Mouse (Mus musculus) heart, embryonic 12.5 days (tissue): ENCODE results near the gene Zranb3. TPM values are rescaled to one million over a fixed set of nuclear protein-coding genes. Genes with fewer than 3 reads are reported as not detected.

Experiments
- ATAC-seq: fragments of 200-750 bp; cut with Nextera tagmentation; 2 replicates; pipeline ENCODE4 v1.8.0; 2017; ENCODE audit warnings: moderate TSS enrichment, moderate library complexity; ENCODE audit not compliant: insufficient number of reproducible peaks, low FRiP score
- H3K27ac ChIP-seq: fragments of 300-500 bp; sonication (generic); 2 replicates; pipeline ENCODE4 v1.5.1; 2016; ENCODE audit warnings: mild to moderate bottlenecking, moderate library complexity; ENCODE audit not compliant: poor library complexity, severe bottlenecking
- H3K27me3 ChIP-seq: fragments of 300-500 bp; sonication (generic); replicated peaks from 2 replicates; pipeline ENCODE4 v1.6.1; 2016; ENCODE audit warnings: mild to moderate bottlenecking, moderate library complexity
- H3K36me3 ChIP-seq: fragments of 300-500 bp; sonication (generic); 2 replicates; pipeline ENCODE4 v1.6.1; 2016; ENCODE audit warnings: mild to moderate bottlenecking, moderate library complexity
- H3K4me1 ChIP-seq: fragments of 300-500 bp; sonication (generic); replicated peaks from 2 replicates; pipeline ENCODE4 v1.6.1; 2016; ENCODE audit warnings: mild to moderate bottlenecking
- H3K4me2 ChIP-seq: fragments of 300-500 bp; sonication (generic); 2 replicates; pipeline ENCODE4 v1.6.1; 2016; ENCODE audit warnings: mild to moderate bottlenecking, moderate library complexity
- H3K4me3 ChIP-seq: fragments of 300-500 bp; sonication (generic); 2 replicates; pipeline ENCODE4 v1.5.1; 2016; ENCODE audit warnings: mild to moderate bottlenecking
- H3K9ac ChIP-seq: fragments of 300-500 bp; sonication (generic); 2 replicates; pipeline ENCODE4 v1.6.1; 2016; ENCODE audit warnings: mild to moderate bottlenecking, moderate library complexity
- H3K9me3 ChIP-seq: fragments of 300-500 bp; sonication (generic); replicated peaks from 2 replicates; pipeline ENCODE4 v1.6.1; 2016; ENCODE audit warnings: mild to moderate bottlenecking, moderate library complexity
- WGBS: fragments of 180-500 bp; shearing (Covaris S2); methylation state at CpG from one replicate; pipeline ENCODE4 v1.1.7; 2016; 5-methylcytosine and 5-hydroxymethylcytosine counted together
- polyA plus RNA-seq: library from polyadenylated mRNA; unstranded; fragments of >200 nt; fragmentation: Nextera tagmentation; extraction: Ambion mirVana; gene quantifications from 2 replicates; pipeline ENCODE4 v1.2.1, GENCODE M21; 2016

The Zranb3 gene
- polyA plus RNA-seq, 1 experiment from 2014 or later = 7.6 TPM

GRCm38 (mm10) chr1:127943516-127943915 lies 159.3 kb downstream of the Zranb3 start:
- no peak overlapping the region for H3K9ac ChIP-seq
- no peaks in the 10 kb centered on the region for H3K4me1 ChIP-seq
- no peak overlapping the region for H3K4me3 ChIP-seq
- H3K9me3 ChIP-seq = peaks cover 13% of the 10 kb centered on the region
- no peak overlapping the region for H3K27ac ChIP-seq
- peaks cover 66% of the 10 kb centered on the region for H3K36me3 ChIP-seq
- 84% methylated on average over 6 of the region's 6 CpGs for WGBS
- no peaks in the 10 kb centered on the region for H3K27me3 ChIP-seq
- ATAC-seq = no peak
- H3K4me2 ChIP-seq = no peak overlapping the region

GRCm38 (mm10) chr1:127942231-127942630 lies 160.6 kb downstream of the Zranb3 start:
- Histone ChIP-seq H3K9me3 (peaks cover 9% of the 10 kb centered on the region), H3K36me3 (peaks cover 74% of the 10 kb centered on the region), H3K4me3 (no peak overlapping the region), H3K27ac (no peak overlapping the region), H3K4me2 (no peak overlapping the region), H3K9ac (no peak overlapping the region), H3K27me3 (no peaks in the 10 kb centered on the region), H3K4me1 (no peaks in the 10 kb centered on the region)
- 92% methylated on average over 10 of the region's 10 CpGs for WGBS
- ATAC-seq = no peak

GRCm38 (mm10) chr1:127937277-127937676 lies 165.6 kb downstream of the Zranb3 start:
- ATAC-seq = no peak
- Histone ChIP-seq H3K9me3 (peaks cover 9% of the 10 kb centered on the region), H3K36me3 (peaks cover 68% of the 10 kb centered on the region), H3K4me3 (no peak overlapping the region), H3K27me3 (no peaks in the 10 kb centered on the region), H3K4me2 (no peak overlapping the region), H3K4me1 (peaks cover 6% of the 10 kb centered on the region; the same call in 1 of the 2 replicates), H3K9ac (no peak overlapping the region), H3K27ac (no peak overlapping the region)
- WGBS = 75% methylated on average over 8 of the region's 8 CpGs

GRCm38 (mm10) chr1:127934322-127934721 lies 168.5 kb downstream of the Zranb3 start:
- H3K27me3 ChIP-seq = no peaks in the 10 kb centered on the region
- peaks cover 9% of the 10 kb centered on the region for H3K9me3 ChIP-seq
- no peak overlapping the region for H3K27ac ChIP-seq
- no peak overlapping the region for H3K9ac ChIP-seq
- no peak overlapping the region for H3K4me2 ChIP-seq
- ATAC-seq = no peak
- H3K4me3 ChIP-seq = no peak overlapping the region
- WGBS = 89% methylated on average over 5 of the region's 5 CpGs
- H3K4me1 ChIP-seq = peaks cover 6% of the 10 kb centered on the region; the same call in 1 of the 2 replicates
- H3K36me3 ChIP-seq = peaks cover 56% of the 10 kb centered on the region

GRCm38 (mm10) chr1:127933405-127933804 lies 169.4 kb downstream of the Zranb3 start:
- Histone ChIP-seq H3K4me2 (no peak overlapping the region), H3K4me3 (no peak overlapping the region), H3K27me3 (no peaks in the 10 kb centered on the region), H3K9me3 (0 out of 2 replicates have a peak, but pooled peaks cover under 1% of the 10 kb centered on the region), H3K9ac (no peak overlapping the region), H3K4me1 (peaks cover 6% of the 10 kb centered on the region; the same call in 1 of the 2 replicates), H3K36me3 (peaks cover 52% of the 10 kb centered on the region), H3K27ac (no peak overlapping the region)
- WGBS = 84% methylated on average over 2 of the region's 2 CpGs
- ATAC-seq = no peak

GRCm38 (mm10) chr1:127915802-127916201 lies 187.0 kb downstream of the Zranb3 start:
- no peaks in the 10 kb centered on the region for H3K9me3 ChIP-seq
- no peaks in the 10 kb centered on the region for H3K27me3 ChIP-seq
- no peak overlapping the region for H3K4me3 ChIP-seq
- no peak overlapping the region for H3K9ac ChIP-seq
- no peak overlapping the region for H3K27ac ChIP-seq
- peaks cover 36% of the 10 kb centered on the region for H3K36me3 ChIP-seq
- 50% methylated on average over 1 of the region's 1 CpGs for WGBS
- no peak overlapping the region for H3K4me2 ChIP-seq
- no peaks in the 10 kb centered on the region for H3K4me1 ChIP-seq
- ATAC-seq = no peak

- H3K36me3 ChIP-seq = peaks cover 37% of the 10 kb centered on the region
- H3K27ac ChIP-seq = no peak overlapping the region
- ATAC-seq = no peak
- no peak overlapping the region for H3K4me3 ChIP-seq
- no peaks in the 10 kb centered on the region for H3K27me3 ChIP-seq
- no peaks in the 10 kb centered on the region for H3K4me1 ChIP-seq
- no peaks in the 10 kb centered on the region for H3K9me3 ChIP-seq
- WGBS = 71% methylated on average over 6 of the region's 6 CpGs
- H3K9ac ChIP-seq = no peak overlapping the region
- no peak overlapping the region for H3K4me2 ChIP-seq
These were observed 187.5 kb downstream of the Zranb3 start for GRCm38 (mm10) chr1:127915316-127915715.

- H3K4me3 ChIP-seq = no peak overlapping the region
- no peaks in the 10 kb centered on the region for H3K9me3 ChIP-seq
- H3K27me3 ChIP-seq = no peaks in the 10 kb centered on the region
- WGBS = 91% methylated on average over 4 of the region's 4 CpGs
- H3K27ac ChIP-seq = no peak overlapping the region
- H3K36me3 ChIP-seq = peaks cover 32% of the 10 kb centered on the region
- H3K4me1 ChIP-seq = no peaks in the 10 kb centered on the region
- no peak for ATAC-seq
- no peak overlapping the region for H3K9ac ChIP-seq
- no peak overlapping the region for H3K4me2 ChIP-seq
These were observed 189.7 kb downstream of the Zranb3 start for GRCm38 (mm10) chr1:127913116-127913515.

GRCm38 (mm10) chr1:127904774-127905385 lies 198.0 kb downstream of the Zranb3 start:
- Histone ChIP-seq H3K4me1 (no peaks in the 10 kb centered on the region), H3K4me2 (no peak overlapping the region), H3K4me3 (no peak overlapping the region), H3K9me3 (no peaks in the 10 kb centered on the region), H3K36me3 (peaks cover 39% of the 10 kb centered on the region), H3K9ac (no peak overlapping the region), H3K27ac (no peak overlapping the region), H3K27me3 (no peaks in the 10 kb centered on the region)
- WGBS = 78% methylated on average over 2 of the region's 2 CpGs
- no peak for ATAC-seq

Other genes with a start within 250 kb of the Zranb3 start
- not detected in 2 replicates for gene Map3k19, start 248.0 kb downstream of the Zranb3 start, polyA plus RNA-seq
- 28.4 and 28.7 TPM in 2 replicates for gene Rab3gap1, start 234.3 kb downstream of the Zranb3 start, polyA plus RNA-seq
- gene R3hdm1, start 254 bp upstream of the Zranb3 start, polyA plus RNA-seq = 63.6 and 65.9 TPM in 2 replicates
- gene Ubxn4, start 140.9 kb upstream of the Zranb3 start, polyA plus RNA-seq = 65.3 and 66.3 TPM in 2 replicates
- 0.05 and 0.10 TPM in 2 replicates for gene Lct, start 225.3 kb upstream of the Zranb3 start, polyA plus RNA-seq